Mouse (Mus musculus): Measurements from ENCODE around the gene Ankrd23. TPM values are rescaled to one million over a fixed set of nuclear protein-coding genes. Genes with fewer than 3 reads are reported as not detected.

The Ankrd23 gene
- polyA plus RNA-seq, 1 experiment from 2014 or later = 19.5 TPM

- no peak overlapping the region for H3K9ac ChIP-seq
- H3K36me3 ChIP-seq = no peaks in the 10 kb centered on the region
- H3K4me3 ChIP-seq = no peak overlapping the region
- no peaks in the 10 kb centered on the region for H3K9me3 ChIP-seq
- no peak overlapping the region for H3K4me2 ChIP-seq
- H3K4me1 ChIP-seq = peaks cover 36% of the 10 kb centered on the region
- WGBS = 56% methylated on average over 6 of the region's 6 CpGs
- no peak overlapping the region for H3K27ac ChIP-seq
- no peaks in the 10 kb centered on the region for H3K27me3 ChIP-seq
- ATAC-seq (ENCODE audit: insufficient number of reproducible peaks, low FRiP score, low TSS enrichment, low read depth) = no peak
Observed at GRCm38 (mm10) chr1:36560903-36561302, 24.2 kb upstream of the Ankrd23 start.

GRCm38 (mm10) chr1:36559888-36560287 lies 23.2 kb upstream of the Ankrd23 start:
- Histone ChIP-seq H3K36me3 (peaks cover 6% of the 10 kb centered on the region), H3K9me3 (no peaks in the 10 kb centered on the region), H3K9ac (no peak overlapping the region), H3K27ac (no peak overlapping the region), H3K27me3 (no peaks in the 10 kb centered on the region), H3K4me3 (no peak overlapping the region), H3K4me1 (peaks cover 44% of the 10 kb centered on the region), H3K4me2 (no peak overlapping the region)
- 60% methylated on average over 5 of the region's 5 CpGs for WGBS
- no peak for ATAC-seq (ENCODE audit: insufficient number of reproducible peaks, low FRiP score, low TSS enrichment, low read depth)

DNA sequence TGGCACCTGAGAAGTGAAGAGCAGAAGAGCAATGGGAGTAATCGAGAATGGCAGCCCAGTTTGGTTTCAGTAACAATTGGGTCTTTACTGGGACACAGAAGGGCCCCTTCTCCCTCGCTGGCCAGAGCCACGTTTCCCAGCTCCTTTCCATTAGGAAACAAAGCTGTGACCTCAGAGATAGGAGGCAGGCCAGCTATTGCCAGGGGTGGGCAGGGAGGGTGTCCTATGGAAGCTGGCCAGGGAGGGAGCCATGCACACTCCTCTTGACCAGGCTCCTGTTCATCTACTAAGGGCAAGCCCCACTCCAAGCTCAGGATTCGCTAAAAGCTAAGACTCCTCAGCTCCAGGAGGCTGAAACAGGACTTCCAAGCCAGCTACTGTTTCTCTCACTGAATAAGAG lies 22.6 kb upstream of the Ankrd23 start:
- Histone ChIP-seq H3K9me3 (no peaks in the 10 kb centered on the region), H3K9ac (no peak overlapping the region), H3K4me2 (peak overlapping the region; percentile 82), H3K4me1 (peaks cover 50% of the 10 kb centered on the region), H3K4me3 (peak overlapping the region; percentile 94; the same call in 1 of the 2 replicates), H3K27me3 (no peaks in the 10 kb centered on the region), H3K36me3 (peaks cover 13% of the 10 kb centered on the region), H3K27ac (peak overlapping the region; percentile 99; the same call in 1 of the 2 replicates)
- no peak for ATAC-seq (ENCODE audit: insufficient number of reproducible peaks, low FRiP score, low TSS enrichment, low read depth)
- 26% methylated on average over 4 of the region's 4 CpGs for WGBS

DNA sequence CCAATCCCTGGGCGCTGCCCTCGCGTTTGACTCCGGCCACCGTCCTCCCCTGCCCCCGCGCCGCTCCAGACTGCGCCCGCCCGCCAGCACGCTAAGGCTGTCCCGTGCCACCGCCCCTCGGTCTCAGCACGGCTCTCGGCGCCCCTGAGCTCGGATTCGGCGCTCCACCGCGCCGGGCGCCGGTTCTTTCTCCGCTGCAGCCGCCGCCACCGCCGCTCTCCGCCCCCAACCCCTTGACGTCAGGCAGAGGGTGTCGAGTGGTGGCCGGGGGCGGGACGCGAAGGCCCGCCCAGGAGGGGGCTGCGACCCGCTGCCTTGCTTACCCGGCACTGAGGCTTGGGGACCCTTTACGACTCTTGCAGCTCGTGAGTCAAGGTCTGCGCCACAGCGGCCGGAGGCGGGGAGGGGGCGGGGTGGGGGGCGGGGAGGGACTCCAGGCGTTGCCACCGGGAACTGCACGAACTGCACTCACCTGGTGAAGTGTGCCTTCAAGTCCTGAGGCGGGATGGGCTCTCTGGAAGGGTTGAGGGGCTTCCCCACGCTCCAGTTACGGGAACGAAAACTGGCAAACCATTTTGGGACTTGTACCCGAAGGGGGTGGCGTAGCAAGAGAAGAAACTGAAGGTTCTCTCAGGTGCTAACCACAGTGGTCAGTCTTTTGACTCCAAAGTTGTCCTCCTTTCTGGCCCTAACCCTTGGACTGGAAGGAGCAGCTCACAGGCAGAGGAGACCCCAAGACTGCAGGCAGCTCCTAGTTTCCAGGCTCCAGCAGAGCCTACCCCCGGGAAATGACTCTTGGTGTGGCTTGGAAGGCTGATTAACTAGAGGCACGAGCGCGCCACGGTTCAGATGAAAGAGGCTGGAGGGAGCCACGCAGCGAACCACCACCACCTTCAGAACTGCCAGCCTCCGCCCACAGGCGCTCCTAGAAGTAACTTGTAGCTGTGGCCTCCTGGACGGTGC lies 21.6 kb upstream of the Ankrd23 start, which contains the start of gene Sema4c:
Sema4c (minus strand) TSS at position 319 of the 963 bp plus-strand sequence.
- Histone ChIP-seq H3K27me3 (no peaks in the 10 kb centered on the region), H3K4me2 (peak within 1 kb of the TSS; percentile 82), H3K9ac (peak within 1 kb of the TSS; percentile 87), H3K27ac (peak within 1 kb of the TSS; percentile 99), H3K36me3 (peaks cover 22% of the 10 kb centered on the region), H3K4me3 (peak within 1 kb of the TSS; percentile 94), H3K4me1 (peaks cover 53% of the 10 kb centered on the region), H3K9me3 (no peaks in the 10 kb centered on the region)
- ATAC-seq (ENCODE audit: insufficient number of reproducible peaks, low FRiP score, low TSS enrichment, low read depth) = peak; percentile 59
- under 1% methylated on average over 64 of the region's 69 CpGs for WGBS

GRCm38 (mm10) chr1:36557457-36558011 lies 20.9 kb upstream of the Ankrd23 start:
- Histone ChIP-seq H3K4me1 (peaks cover 49% of the 10 kb centered on the region), H3K36me3 (peaks cover 30% of the 10 kb centered on the region), H3K27me3 (no peaks in the 10 kb centered on the region), H3K4me3 (peak overlapping the region; percentile 94), H3K4me2 (peak overlapping the region; percentile 82), H3K27ac (peak overlapping the region; percentile 99), H3K9ac (peak overlapping the region; percentile 87), H3K9me3 (no peaks in the 10 kb centered on the region)
- under 1% methylated on average over 47 of the region's 48 CpGs for WGBS
- peak; percentile 86 for ATAC-seq (ENCODE audit: insufficient number of reproducible peaks, low FRiP score, low TSS enrichment, low read depth)

DNA sequence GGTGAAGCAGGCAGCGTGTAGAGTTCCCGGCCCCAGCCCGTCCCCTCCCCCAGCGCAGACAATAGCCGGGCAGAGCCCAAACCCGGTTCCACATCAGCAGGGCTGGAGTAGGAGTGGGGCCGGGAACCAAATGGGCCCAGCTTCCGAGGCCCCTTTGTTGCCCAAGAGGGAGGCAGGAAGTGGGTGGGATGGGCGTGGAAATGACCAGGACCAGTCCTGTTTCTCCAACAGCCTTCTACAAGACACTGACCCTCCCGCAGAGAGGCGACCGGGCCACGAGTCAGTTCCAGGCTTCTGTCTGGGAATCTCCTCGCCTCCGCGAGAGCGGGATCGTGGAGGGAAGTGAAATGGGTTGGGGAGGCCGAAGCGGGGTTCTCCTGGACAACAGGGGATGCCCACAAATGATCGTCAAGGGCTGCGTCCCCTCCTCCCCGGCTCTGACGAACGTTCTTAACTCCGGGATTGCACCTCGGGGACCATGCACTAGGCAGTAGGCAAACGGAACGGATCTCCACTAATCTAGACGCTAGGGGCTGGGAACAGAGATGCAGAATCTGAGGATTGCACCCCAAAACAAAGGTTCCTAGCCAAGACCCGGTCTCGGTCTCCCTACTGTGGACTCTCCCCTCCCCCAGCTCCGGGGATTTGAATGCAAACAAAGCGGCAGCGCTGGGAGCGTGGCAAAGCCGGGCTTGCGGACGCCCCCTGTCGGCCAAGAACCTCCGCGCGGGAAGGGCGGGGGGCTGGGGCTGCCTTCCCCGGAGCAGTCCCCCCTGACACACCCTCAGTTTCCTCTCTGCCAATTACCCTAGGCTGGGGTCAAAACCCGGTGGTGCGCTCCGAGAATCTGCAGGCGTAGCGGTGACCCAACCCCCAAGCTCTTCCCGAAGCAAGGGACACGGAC lies 20.1 kb upstream of the Ankrd23 start:
- peak overlapping the region; percentile 99 for H3K27ac ChIP-seq
- peaks cover 37% of the 10 kb centered on the region for H3K36me3 ChIP-seq
- H3K27me3 ChIP-seq = no peaks in the 10 kb centered on the region
- H3K4me2 ChIP-seq = peak overlapping the region; percentile 82
- peak overlapping the region; percentile 87 for H3K9ac ChIP-seq
- H3K4me1 ChIP-seq = peaks cover 47% of the 10 kb centered on the region
- peak overlapping the region; percentile 94 for H3K4me3 ChIP-seq
- WGBS = 0% methylated on average over 52 of the region's 52 CpGs
- peak; percentile 72 for ATAC-seq (ENCODE audit: insufficient number of reproducible peaks, low FRiP score, low TSS enrichment, low read depth)
- H3K9me3 ChIP-seq = no peaks in the 10 kb centered on the region

- H3K4me2 ChIP-seq = peak overlapping the region; percentile 82
- no peaks in the 10 kb centered on the region for H3K27me3 ChIP-seq
- peaks cover 49% of the 10 kb centered on the region for H3K4me1 ChIP-seq
- peaks cover 46% of the 10 kb centered on the region for H3K36me3 ChIP-seq
- H3K9ac ChIP-seq = peak overlapping the region; percentile 87
- under 1% methylated on average over 8 of the region's 8 CpGs for WGBS
- H3K9me3 ChIP-seq = no peaks in the 10 kb centered on the region
- no peak for ATAC-seq (ENCODE audit: insufficient number of reproducible peaks, low FRiP score, low TSS enrichment, low read depth)
- H3K4me3 ChIP-seq = peak overlapping the region; percentile 94
- peak overlapping the region; percentile 99 for H3K27ac ChIP-seq
Observed at GRCm38 (mm10) chr1:36555798-36556395, 19.2 kb upstream of the Ankrd23 start.

DNA sequence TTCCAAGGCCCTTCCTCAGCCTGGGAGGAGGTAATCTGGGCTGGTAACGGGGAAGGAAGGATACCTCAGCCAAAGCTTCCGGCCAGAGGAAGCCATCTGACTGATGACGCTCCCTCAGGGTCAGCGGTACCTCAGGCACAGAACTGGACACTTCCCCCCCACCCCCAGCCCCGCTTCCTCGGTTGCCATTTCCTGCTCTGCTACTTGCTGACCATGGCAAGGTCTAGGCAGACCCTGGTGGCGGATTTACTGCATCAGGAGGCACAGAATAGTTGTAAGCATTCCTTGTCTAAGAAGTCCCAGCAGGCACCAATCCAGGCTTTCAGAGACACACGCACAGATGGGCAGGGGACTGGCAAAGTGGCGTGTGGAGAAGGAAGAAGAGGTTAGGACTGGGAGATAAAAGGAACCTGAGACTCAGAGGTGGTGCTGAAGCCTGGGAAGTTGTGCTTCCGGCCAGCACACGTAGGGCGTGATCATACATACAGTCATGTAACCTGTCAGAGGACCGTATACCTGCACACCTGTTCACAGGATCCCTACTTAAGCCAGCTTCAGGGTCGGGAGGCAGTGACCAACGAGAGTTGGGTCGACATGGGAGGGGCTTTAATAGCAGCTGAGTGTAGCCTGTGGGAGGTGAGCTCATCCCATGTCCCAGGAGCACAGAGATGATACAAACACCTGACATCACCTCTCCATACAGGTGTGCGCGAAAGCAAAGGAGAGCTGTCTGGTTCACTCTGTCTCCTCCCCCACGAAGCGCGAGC lies 18.1 kb upstream of the Ankrd23 start:
- Histone ChIP-seq H3K27ac (peak overlapping the region; percentile 99), H3K4me1 (peaks cover 52% of the 10 kb centered on the region), H3K9ac (no peak overlapping the region), H3K4me3 (peak overlapping the region; percentile 94), H3K4me2 (peak overlapping the region; percentile 82), H3K9me3 (no peaks in the 10 kb centered on the region), H3K36me3 (peaks cover 57% of the 10 kb centered on the region), H3K27me3 (no peaks in the 10 kb centered on the region)
- no peak for ATAC-seq (ENCODE audit: insufficient number of reproducible peaks, low FRiP score, low TSS enrichment, low read depth)
- WGBS = 65% methylated on average over 21 of the region's 21 CpGs

GRCm38 (mm10) chr1:36552506-36552905 lies 15.8 kb upstream of the Ankrd23 start:
- no peak overlapping the region for H3K27ac ChIP-seq
- no peak for ATAC-seq (ENCODE audit: insufficient number of reproducible peaks, low FRiP score, low TSS enrichment, low read depth)
- H3K4me3 ChIP-seq = no peak overlapping the region
- 86% methylated on average over 16 of the region's 16 CpGs for WGBS
- no peaks in the 10 kb centered on the region for H3K27me3 ChIP-seq
- peaks cover 67% of the 10 kb centered on the region for H3K36me3 ChIP-seq
- no peak overlapping the region for H3K4me2 ChIP-seq
- H3K9ac ChIP-seq = no peak overlapping the region
- peaks cover 60% of the 10 kb centered on the region for H3K4me1 ChIP-seq
- no peaks in the 10 kb centered on the region for H3K9me3 ChIP-seq

- Histone ChIP-seq H3K9ac (no peak overlapping the region), H3K27me3 (no peaks in the 10 kb centered on the region), H3K4me2 (no peak overlapping the region), H3K4me1 (peaks cover 62% of the 10 kb centered on the region), H3K9me3 (no peaks in the 10 kb centered on the region), H3K27ac (no peak overlapping the region), H3K4me3 (no peak overlapping the region), H3K36me3 (peaks cover 67% of the 10 kb centered on the region)
- no peak for ATAC-seq (ENCODE audit: insufficient number of reproducible peaks, low FRiP score, low TSS enrichment, low read depth)
- 89% methylated on average over 17 of the region's 17 CpGs for WGBS
Observed at GRCm38 (mm10) chr1:36551904-36552303, 15.2 kb upstream of the Ankrd23 start.

Measured in limb, embryonic 15.5 days (tissue).